Mouse (Mus musculus): ENCODE measurements around the gene Uqcr10. TPM values are rescaled to one million over a fixed set of nuclear protein-coding genes. Genes with fewer than 3 reads are reported as not detected.

The Uqcr10 gene
- total RNA-seq (2021), result 1,000 to 10,000 TPM in 1 of 2 experiments, 100 to 1,000 TPM in 1; 866 to 1,117 TPM
- long read RNA-seq, experiment 1, transcript Uqcr10-201 (2 exons, 434 nt), result major isoform, 115 of 127 reads
- long read RNA-seq, experiment 1, transcript Uqcr10-203 (3 exons, 510 nt), result minor isoform, 5 of 127 reads
- long read RNA-seq, experiment 1, partial matches to known transcripts, result 5 of 127 reads
- long read RNA-seq, experiment 1, other reads (novel, unspliced or antisense), result 2 of 127 reads
- long read RNA-seq, experiment 2, transcript Uqcr10-202 (2 exons, 389 nt), result minor isoform, 6 of 586 reads
- long read RNA-seq, experiment 2, transcript Uqcr10-203 (3 exons, 510 nt), result minor isoform, 39 of 586 reads
- long read RNA-seq, experiment 2, transcript Uqcr10-201 (2 exons, 434 nt), result major isoform, 511 of 586 reads
- long read RNA-seq, experiment 2, partial matches to known transcripts, result 25 of 586 reads
- long read RNA-seq, experiment 2, other reads (novel, unspliced or antisense), result 5 of 586 reads

GRCm38 (mm10) chr11:4704072-4704964 lies at the start of gene Uqcr10, which contains the start of gene Zmat5:
Uqcr10 (minus strand) TSS chr11:4704342.
Zmat5 (plus strand) TSS chr11:4704678.
- peak; percentile 89 to 90 for DNase-seq (ENCODE audit: low spot score in 2 of 2)

GRCm38 (mm10) chr11:4752836-4753235 lies 48.7 kb upstream of the Uqcr10 start:
- no peak for DNase-seq (ENCODE audit: low spot score in 2 of 2)

- peak; percentile 55 to 66 for DNase-seq (ENCODE audit: low spot score in 2 of 2)
Observed at GRCm38 (mm10) chr11:4750263-4750662, 46.1 kb upstream of the Uqcr10 start.

GRCm38 (mm10) chr11:4747285-4747684 lies 43.1 kb upstream of the Uqcr10 start:
- DNase-seq (ENCODE audit: low spot score in 2 of 2), result no peak

- no peak for DNase-seq (ENCODE audit: low spot score in 2 of 2)
Observed at GRCm38 (mm10) chr11:4746733-4747132, 42.6 kb upstream of the Uqcr10 start, which contains the start of gene Cabp7. Cabp7 (minus strand) TSS chr11:4746778.

GRCm38 (mm10) chr11:4745969-4746368 lies 41.8 kb upstream of the Uqcr10 start:
- no peak for DNase-seq (ENCODE audit: low spot score in 2 of 2)

GRCm38 (mm10) chr11:4744691-4745090 lies 40.5 kb upstream of the Uqcr10 start:
- DNase-seq (ENCODE audit: low spot score in 2 of 2), result no peak

- DNase-seq (ENCODE audit: low spot score in 2 of 2), result no peak
Observed at GRCm38 (mm10) chr11:4740785-4741184, 36.6 kb upstream of the Uqcr10 start.

- DNase-seq (ENCODE audit: low spot score in 2 of 2), result no peak
Observed at GRCm38 (mm10) chr11:4738719-4739118, 34.6 kb upstream of the Uqcr10 start.

- DNase-seq (ENCODE audit: low spot score in 2 of 2), result no peak
Observed at GRCm38 (mm10) chr11:4737682-4738081, 33.5 kb upstream of the Uqcr10 start.

GRCm38 (mm10) chr11:4736355-4736754 lies 32.2 kb upstream of the Uqcr10 start:
- no peak for DNase-seq (ENCODE audit: low spot score in 2 of 2)

GRCm38 (mm10) chr11:4734179-4734578 lies 30.0 kb upstream of the Uqcr10 start:
- no peak for DNase-seq (ENCODE audit: low spot score in 2 of 2)

- DNase-seq (ENCODE audit: low spot score in 2 of 2), result no peak
Observed at GRCm38 (mm10) chr11:4731781-4732180, 27.6 kb upstream of the Uqcr10 start.

- no peak for DNase-seq (ENCODE audit: low spot score in 2 of 2)
Observed at GRCm38 (mm10) chr11:4730913-4731312, 26.8 kb upstream of the Uqcr10 start.

- no peak for DNase-seq (ENCODE audit: low spot score in 2 of 2)
Observed at GRCm38 (mm10) chr11:4730096-4730495, 26.0 kb upstream of the Uqcr10 start.

- DNase-seq (ENCODE audit: low spot score in 2 of 2), result peak; percentile 55 to 70
Observed at GRCm38 (mm10) chr11:4729603-4730002, 25.5 kb upstream of the Uqcr10 start.

- DNase-seq (ENCODE audit: low spot score in 2 of 2), result no peak
Observed at GRCm38 (mm10) chr11:4721728-4722127, 17.6 kb upstream of the Uqcr10 start.

- DNase-seq (ENCODE audit: low spot score in 2 of 2), result no peak
Observed at GRCm38 (mm10) chr11:4720900-4721580, 16.9 kb upstream of the Uqcr10 start.

GRCm38 (mm10) chr11:4720393-4720792 lies 16.3 kb upstream of the Uqcr10 start:
- DNase-seq (ENCODE audit: low spot score in 2 of 2), result no peak

- peak in 1 of 2 experiments; percentile 46 for DNase-seq (ENCODE audit: low spot score in 2 of 2)
Observed at GRCm38 (mm10) chr11:4719961-4720360, 15.8 kb upstream of the Uqcr10 start.

GRCm38 (mm10) chr11:4718548-4718947 lies 14.4 kb upstream of the Uqcr10 start:
- peak in 1 of 2 experiments; percentile 35 for DNase-seq (ENCODE audit: low spot score in 2 of 2)
